Mouse (Mus musculus) liver, embryonic 14 days (tissue): ENCODE results near the gene Zfp971. TPM values are rescaled to one million over a fixed set of nuclear protein-coding genes. Genes with fewer than 3 reads are reported as not detected.

Experiments used
- polyA plus RNA-seq: library from polyadenylated mRNA; depleted of rRNA; stranded (reverse); fragments of >200 nt; gene quantifications from 2 replicates; pipeline ENCODE4 v1.2.3, GENCODE M21; 2012; rRNA removed

Zfp971 gene
- 1.9 and 2.6 TPM in 2 replicates for polyA plus RNA-seq

GRCm38 (mm10) chr2:178023011-178023611, at the start of gene Zfp971:
Gene Zfp971 (plus strand): TSS chr2:178023284.

GRCm38 (mm10) chr2:178078166-178078717, 55.2 kb downstream of the Zfp971 start, which contains the start of gene Zfp931:
Gene Zfp931 (minus strand): TSS chr2:178078476.

Other genes starting within 250 kb of the Zfp971 start
- gene Gm14325, start 182.9 kb upstream of the Zfp971 start, polyA plus RNA-seq, result 7.4 and 7.9 TPM in 2 replicates
- 1.0 and 1.2 TPM in 2 replicates for gene Gm14327, start 126.2 kb upstream of the Zfp971 start, polyA plus RNA-seq
- 0.37 and 0.55 TPM in 2 replicates for gene Zfp972, start 97.7 kb upstream of the Zfp971 start, polyA plus RNA-seq
- 2.1 and 2.5 TPM in 2 replicates for gene Gm14326, start 66.0 kb upstream of the Zfp971 start, polyA plus RNA-seq
- gene Zfp931, start 55.2 kb downstream of the Zfp971 start, polyA plus RNA-seq, result 2.3 and 2.4 TPM in 2 replicates
- gene Phactr3, start 95.7 kb downstream of the Zfp971 start, polyA plus RNA-seq, result 0.06 TPM in 1 of 2 replicates, not detected in the other